Mouse (Mus musculus): Measurements from ENCODE around the gene Spata31. TPM values are rescaled to one million over a fixed set of nuclear protein-coding genes. Genes with fewer than 3 reads are reported as not detected.

Spata31 gene
- not detected for polyA plus RNA-seq (2012; fragmentation: generic; extraction: Trizol)

DNA sequence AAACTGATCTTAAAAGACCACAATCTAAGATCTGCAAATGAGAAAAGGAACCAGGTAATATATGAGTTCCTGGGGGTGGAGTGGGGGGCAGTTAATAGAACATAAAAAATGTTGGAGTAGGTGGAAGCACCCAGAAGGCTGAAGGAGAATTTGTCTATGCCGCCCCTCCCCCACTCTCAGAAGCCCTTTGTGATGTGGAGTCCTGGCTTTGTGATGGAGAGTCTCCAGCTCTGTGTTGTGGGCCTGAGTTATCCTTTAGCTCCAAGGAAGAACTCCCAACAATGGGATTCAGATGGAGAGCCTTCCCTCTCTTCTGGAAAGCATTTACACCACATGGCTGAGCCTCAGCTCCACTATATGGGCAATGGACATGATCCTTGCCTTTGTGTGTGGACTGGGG lies at the start of gene Spata31:
Spata31 (plus strand) TSS at position 216 of the 400 bp plus-strand sequence.
- Histone ChIP-seq H3K79me2 (ENCODE audit: control insufficient read depth, insufficient read depth) (no peaks in the 10 kb centered on the region), H3K4me3 (no peak within 1 kb of the TSS), H3ac (ENCODE audit: control insufficient read depth, insufficient read length) (no peak within 1 kb of the TSS), H3K4me2 (ENCODE audit: low read depth) (no peak within 1 kb of the TSS), H3K36me3 (ENCODE audit: control insufficient read depth, insufficient read depth) (no peaks in the 10 kb centered on the region), H3K27me3 (ENCODE audit: control insufficient read depth, insufficient read depth, insufficient read length) (no peaks in the 10 kb centered on the region)
- no peak for TF ChIP-seq REST (IDR thresholded peaks at IDR 0.05; ENCODE audit: insufficient read depth, insufficient read length)
- TF ChIP-seq POLR2A (IDR thresholded peaks at IDR 0.05; ENCODE audit: insufficient read length, low read depth) = no peak
- TF ChIP-seq USF1 (IDR thresholded peaks at IDR 0.05; ENCODE audit: low read depth) = no peak
- TF ChIP-seq TCF12 (IDR thresholded peaks at IDR 0.05; ENCODE audit: insufficient read depth, poor library complexity, severe bottlenecking) = no peak
- no peak for TF ChIP-seq CEBPB (IDR thresholded peaks at IDR 0.05; ENCODE audit: insufficient read depth, poor library complexity, severe bottlenecking)
- TF ChIP-seq POLR2AphosphoS2 (IDR thresholded peaks at IDR 0.05; ENCODE audit: insufficient read length, low read depth) = no peak
- TF ChIP-seq TCF3 (IDR thresholded peaks at IDR 0.05; ENCODE audit: insufficient read length, low read depth) = no peak
- no peak for TF ChIP-seq MYOD1 (IDR thresholded peaks at IDR 0.05; ENCODE audit: control insufficient read depth in 1 of 3, insufficient read length in 2 of 3, low read depth in 2 of 3)
- no peak for TF ChIP-seq SRF (IDR thresholded peaks at IDR 0.05; ENCODE audit: control insufficient read depth, insufficient read length, low read depth)
- no peak for TF ChIP-seq MYOG (IDR thresholded peaks at IDR 0.05; ENCODE audit: control insufficient read depth in 1 of 3, insufficient read depth in 1 of 3, insufficient read length in 2 of 3, low read depth in 2 of 3)
- TF ChIP-seq E2F4 (IDR thresholded peaks at IDR 0.05; ENCODE audit: insufficient read depth) = no peak
- TF ChIP-seq MAX (IDR thresholded peaks at IDR 0.05; ENCODE audit: low read depth) = no peak

DNA sequence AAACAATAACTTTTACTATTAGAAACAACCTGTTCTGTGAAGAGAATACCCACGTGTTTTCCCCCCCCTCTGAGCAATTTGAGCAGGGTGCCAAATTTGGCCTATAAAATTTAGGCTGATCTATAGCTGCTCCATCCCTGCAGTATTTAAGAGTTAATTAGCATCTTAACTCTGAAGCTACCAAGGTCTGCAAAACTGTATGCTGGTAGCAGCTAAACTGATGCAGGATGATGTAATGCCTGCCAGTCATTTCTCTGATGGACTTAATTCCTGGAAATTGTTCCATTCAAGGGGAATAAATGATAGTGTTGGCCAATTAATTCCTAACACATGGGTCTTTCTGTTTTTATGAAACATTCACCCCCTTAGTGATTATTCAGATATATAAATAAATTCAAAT lies 14.1 kb upstream of the Spata31 start:
- H3K36me3 ChIP-seq (ENCODE audit: control insufficient read depth, insufficient read depth) = no peaks in the 10 kb centered on the region
- H3K4me2 ChIP-seq (ENCODE audit: low read depth) = no peak overlapping the region
- no peaks in the 10 kb centered on the region for H3K79me2 ChIP-seq (ENCODE audit: control insufficient read depth, insufficient read depth)
- no peaks in the 10 kb centered on the region for H3K27me3 ChIP-seq (ENCODE audit: control insufficient read depth, insufficient read depth, insufficient read length)
- no peak overlapping the region for H3ac ChIP-seq (ENCODE audit: control insufficient read depth, insufficient read length)
- no peak overlapping the region for H3K4me3 ChIP-seq
- TF ChIP-seq TCF3 (IDR thresholded peaks at IDR 0.05; ENCODE audit: insufficient read length, low read depth) (no peak), SRF (IDR thresholded peaks at IDR 0.05; ENCODE audit: control insufficient read depth, insufficient read length, low read depth) (no peak), E2F4 (IDR thresholded peaks at IDR 0.05; ENCODE audit: insufficient read depth) (no peak), MYOG (IDR thresholded peaks at IDR 0.05; ENCODE audit: control insufficient read depth in 1 of 3, insufficient read depth in 1 of 3, insufficient read length in 2 of 3, low read depth in 2 of 3) (no peak), REST (IDR thresholded peaks at IDR 0.05; ENCODE audit: insufficient read depth, insufficient read length) (no peak), MYOD1 (IDR thresholded peaks at IDR 0.05; ENCODE audit: control insufficient read depth in 1 of 3, insufficient read length in 2 of 3, low read depth in 2 of 3) (no peak), USF1 (IDR thresholded peaks at IDR 0.05; ENCODE audit: low read depth) (no peak), POLR2AphosphoS2 (IDR thresholded peaks at IDR 0.05; ENCODE audit: insufficient read length, low read depth) (no peak)

DNA sequence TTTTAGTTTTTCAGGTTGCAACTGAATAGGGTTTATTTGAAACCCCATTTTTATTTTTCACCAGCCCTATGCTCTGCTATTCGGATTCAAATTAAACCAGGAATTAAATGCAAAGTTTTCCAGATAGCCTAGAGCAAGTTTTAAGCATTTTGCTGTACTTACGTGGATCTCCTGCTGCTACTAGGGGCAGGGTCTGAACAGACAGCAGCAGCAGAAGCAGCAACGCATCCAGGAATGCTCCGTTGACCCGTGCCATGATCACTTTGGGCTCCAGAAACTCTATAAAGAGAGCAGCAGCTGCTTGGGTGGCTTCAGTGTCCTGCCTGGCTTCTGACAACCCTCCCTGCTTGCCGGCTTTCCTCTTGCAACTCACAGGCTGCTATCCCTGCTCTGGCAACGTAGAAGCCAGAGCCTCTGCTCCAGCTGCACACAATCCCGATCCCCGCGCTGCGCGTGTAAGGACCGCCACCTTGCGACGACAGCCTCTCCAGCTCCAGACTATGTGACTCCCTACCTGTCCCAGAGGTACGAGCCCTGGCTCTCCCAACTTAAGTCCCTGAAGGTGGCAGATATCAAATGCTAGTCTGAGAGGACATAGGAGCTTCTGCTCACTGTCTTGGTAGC lies 13.5 kb upstream of the Spata31 start, which contains the start of gene Cntnap3:
Cntnap3 (minus strand) TSS at position 371 of the 624 bp plus-strand sequence.
- no peaks in the 10 kb centered on the region for H3K79me2 ChIP-seq (ENCODE audit: control insufficient read depth, insufficient read depth)
- no peak within 1 kb of the TSS for H3K4me3 ChIP-seq

More for the DNA sequence above, 13.5 kb upstream of the Spata31 start, which contains the start of gene Cntnap3:
- Histone ChIP-seq H3K27me3 (ENCODE audit: control insufficient read depth, insufficient read depth, insufficient read length) (no peaks in the 10 kb centered on the region), H3K4me2 (ENCODE audit: low read depth) (no peak within 1 kb of the TSS), H3K36me3 (ENCODE audit: control insufficient read depth, insufficient read depth) (no peaks in the 10 kb centered on the region), H3ac (ENCODE audit: control insufficient read depth, insufficient read length) (no peak within 1 kb of the TSS)
- no peak for TF ChIP-seq USF1 (IDR thresholded peaks at IDR 0.05; ENCODE audit: low read depth)
- no peak for TF ChIP-seq POLR2A (IDR thresholded peaks at IDR 0.05; ENCODE audit: insufficient read length, low read depth)
- no peak for TF ChIP-seq E2F4 (IDR thresholded peaks at IDR 0.05; ENCODE audit: insufficient read depth)
- no peak for TF ChIP-seq TCF12 (IDR thresholded peaks at IDR 0.05; ENCODE audit: insufficient read depth, poor library complexity, severe bottlenecking)
- TF ChIP-seq MYOG (IDR thresholded peaks at IDR 0.05; ENCODE audit: control insufficient read depth in 1 of 3, insufficient read depth in 1 of 3, insufficient read length in 2 of 3, low read depth in 2 of 3) = no peak
- no peak for TF ChIP-seq MYOD1 (IDR thresholded peaks at IDR 0.05; ENCODE audit: control insufficient read depth in 1 of 3, insufficient read length in 2 of 3, low read depth in 2 of 3)
- TF ChIP-seq POLR2AphosphoS2 (IDR thresholded peaks at IDR 0.05; ENCODE audit: insufficient read length, low read depth) = no peak
- no peak for TF ChIP-seq MAX (IDR thresholded peaks at IDR 0.05; ENCODE audit: low read depth)
- no peak for TF ChIP-seq TCF3 (IDR thresholded peaks at IDR 0.05; ENCODE audit: insufficient read length, low read depth)
- no peak for TF ChIP-seq REST (IDR thresholded peaks at IDR 0.05; ENCODE audit: insufficient read depth, insufficient read length)
- TF ChIP-seq CEBPB (IDR thresholded peaks at IDR 0.05; ENCODE audit: insufficient read depth, poor library complexity, severe bottlenecking) = no peak
- no peak for TF ChIP-seq SRF (IDR thresholded peaks at IDR 0.05; ENCODE audit: control insufficient read depth, insufficient read length, low read depth)

Other genes starting within 250 kb of the Spata31 start
- 0.02 TPM for gene Cntnap3, start 13.5 kb upstream of the Spata31 start, polyA plus RNA-seq (2012; fragmentation: generic; extraction: Trizol)
- not detected for gene Spata31d1c, start 115.7 kb downstream of the Spata31 start, polyA plus RNA-seq (2012; fragmentation: generic; extraction: Trizol)
- gene Prss47, start 135.4 kb downstream of the Spata31 start, polyA plus RNA-seq (2012; fragmentation: generic; extraction: Trizol) = not detected
- 6.0 TPM for gene Mfsd14b, start 195.6 kb downstream of the Spata31 start, polyA plus RNA-seq (2012; fragmentation: generic; extraction: Trizol)
- gene Olfr465-ps1, start 220.7 kb downstream of the Spata31 start, polyA plus RNA-seq (2012; fragmentation: generic; extraction: Trizol) = not detected
- not detected for gene Olfr466, start 232.8 kb downstream of the Spata31 start, polyA plus RNA-seq (2012; fragmentation: generic; extraction: Trizol)